Mouse (Mus musculus) CH12.LX (cell line): Measurements from ENCODE around the gene Elovl5. TPM values are rescaled to one million over a fixed set of nuclear protein-coding genes. Genes with fewer than 3 reads are reported as not detected.

Experiments
- DNase-seq: peaks from one replicate; pipeline ENCODE4 v3.0.0-alpha.2; 2013; ENCODE audit errors: extremely low read depth
- H3K27ac ChIP-seq: 2 replicates; pipeline ENCODE4 v1.5.1; 2012; ENCODE audit warnings: low read depth, mild to moderate bottlenecking, control low read depth, moderate library complexity; ENCODE audit not compliant: insufficient read depth
- H3K27me3 ChIP-seq: replicated peaks from 2 replicates; pipeline ENCODE3; 2012; ENCODE audit warnings: inconsistent platforms
- H3K36me3 ChIP-seq, 2 experiments: replicated peaks in 1 of 2; 2 replicates each; pipeline versions ENCODE3 to v1.6.1; 2012; ENCODE audit warnings: inconsistent platforms in 1 of 2, low read length in 1 of 2, mild to moderate bottlenecking in 1 of 2, mixed read lengths in 1 of 2, moderate library complexity in 1 of 2; ENCODE audit not compliant: control insufficient read depth in 1 of 2, insufficient read depth in 1 of 2
- H3K4me1 ChIP-seq, 2 experiments: 2 replicates each; pipeline ENCODE4 v1.6.1; 2012; ENCODE audit warnings: inconsistent platforms in 1 of 2, moderate library complexity in 1 of 2; ENCODE audit not compliant: insufficient read depth in 2 of 2, control insufficient read depth in 1 of 2
- H3K4me2 ChIP-seq: 2 replicates; pipeline ENCODE4 v1.6.1; 2012; ENCODE audit warnings: low read depth, mild to moderate bottlenecking, control low read depth; ENCODE audit not compliant: poor library complexity, insufficient read depth, severe bottlenecking
- H3K4me3 ChIP-seq, 3 experiments: fragments of 150-350 bp in 1 of 3; sonication (generic) in 1 of 3; replicated peaks in 1 of 3; 2 replicates each; pipeline versions ENCODE3 to v1.5.1; 2011 to 2012; ENCODE audit warnings: low read depth in 2 of 3, low read length in 2 of 3, mild to moderate bottlenecking in 2 of 3, moderate library complexity in 2 of 3, control low read depth in 1 of 3, improper control_type of control experiment in 1 of 3, inconsistent platforms in 1 of 3, mixed read lengths in 1 of 3; ENCODE audit not compliant: poor library complexity in 1 of 3
- H3K79me2 ChIP-seq: replicated peaks from 2 replicates; pipeline ENCODE4 v1.6.1; 2012; ENCODE audit warnings: mild to moderate bottlenecking, moderate library complexity; ENCODE audit not compliant: control insufficient read depth, poor library complexity, insufficient read depth, severe bottlenecking; ENCODE audit errors: extremely low read depth
- H3K9ac ChIP-seq: 2 replicates; pipeline ENCODE4 v1.6.1; 2012; ENCODE audit warnings: low read depth, mild to moderate bottlenecking, control low read depth, moderate library complexity; ENCODE audit not compliant: insufficient read depth
- H3K9me3 ChIP-seq: replicated peaks from 2 replicates; pipeline ENCODE3; 2012; ENCODE audit warnings: low read length, inconsistent platforms, mixed read lengths
- BHLHE40 ChIP-seq: IDR thresholded peaks from 2 replicates; pipeline ENCODE4 v1.6.1; 2011; ENCODE audit warnings: mild to moderate bottlenecking, low read depth, low read length, improper control_type of control experiment
- CHD2 ChIP-seq: IDR thresholded peaks from 2 replicates; pipeline ENCODE4 v1.6.1; 2011; ENCODE audit warnings: low read length, improper control_type of control experiment
- CTCF ChIP-seq, 2 experiments: IDR thresholded peaks in 1 of 2; conservative IDR thresholded peaks in 1 of 2; 2 replicates each; pipeline ENCODE4 v1.5.1; 2011 to 2012; ENCODE audit warnings: low read depth in 2 of 2, low read length in 2 of 2, improper control_type of control experiment in 1 of 2, inconsistent platforms in 1 of 2, mild to moderate bottlenecking in 1 of 2, moderate library complexity in 1 of 2
- ELF1 ChIP-seq: IDR thresholded peaks from 2 replicates; pipeline ENCODE4 v1.6.1; 2014; ENCODE audit warnings: low read depth, mild to moderate bottlenecking, inconsistent platforms, low read length, improper control_type of control experiment
- ETS1 ChIP-seq: conservative IDR thresholded peaks from 2 replicates; pipeline ENCODE4 v1.6.1; 2012; ENCODE audit warnings: low read depth, mild to moderate bottlenecking, inconsistent platforms, low read length, improper control_type of control experiment, moderate library complexity
- GABPA ChIP-seq: IDR thresholded peaks from 2 replicates; pipeline ENCODE4 v1.6.1; 2012; ENCODE audit warnings: low read depth, low read length, improper control_type of control experiment, inconsistent platforms; ENCODE audit not compliant: insufficient replicate concordance
- HCFC1 ChIP-seq: IDR thresholded peaks from 2 replicates; pipeline ENCODE4 v1.6.1; 2012; ENCODE audit warnings: low read depth, mild to moderate bottlenecking, inconsistent platforms, low read length, improper control_type of control experiment
- IRF4 ChIP-seq: IDR thresholded peaks from 2 replicates; pipeline ENCODE4 v1.6.1; 2014; ENCODE audit warnings: low read depth, mild to moderate bottlenecking, inconsistent platforms, low read length, improper control_type of control experiment
- JUN ChIP-seq: IDR thresholded peaks from 2 replicates; pipeline ENCODE4 v1.6.1; 2011; ENCODE audit warnings: low read depth, mild to moderate bottlenecking, low read length, improper control_type of control experiment, moderate library complexity; ENCODE audit not compliant: insufficient read depth
- KAT2A ChIP-seq: IDR thresholded peaks from 2 replicates; pipeline ENCODE4 v1.6.1; 2012; ENCODE audit warnings: low read length, improper control_type of control experiment, inconsistent platforms; ENCODE audit not compliant: insufficient replicate concordance
- MAFK ChIP-seq: IDR thresholded peaks from 2 replicates; pipeline ENCODE4 v1.6.1; 2011; ENCODE audit warnings: low read length, improper control_type of control experiment; ENCODE audit not compliant: insufficient replicate concordance
- MAX ChIP-seq: IDR thresholded peaks from 2 replicates; pipeline ENCODE4 v1.6.1; 2011; ENCODE audit warnings: low read length, improper control_type of control experiment
- MAZ ChIP-seq: IDR thresholded peaks from 2 replicates; pipeline ENCODE4 v1.6.1; 2012; ENCODE audit warnings: low read depth, mild to moderate bottlenecking, inconsistent platforms, low read length, improper control_type of control experiment, moderate library complexity
- MEF2A ChIP-seq: IDR thresholded peaks from 2 replicates; pipeline ENCODE4 v1.6.1; 2014; ENCODE audit warnings: low read depth, mild to moderate bottlenecking, inconsistent platforms, low read length, improper control_type of control experiment, borderline replicate concordance
- NELFE ChIP-seq: IDR thresholded peaks from 2 replicates; pipeline ENCODE4 v1.6.1; 2011; ENCODE audit warnings: low read depth, low read length, improper control_type of control experiment
- POLR2A ChIP-seq: IDR thresholded peaks from 2 replicates; pipeline ENCODE4 v1.6.1; 2011; ENCODE audit warnings: low read depth, mild to moderate bottlenecking, improper control_type of control experiment, low read length
- RAD21 ChIP-seq: IDR thresholded peaks from 2 replicates; pipeline ENCODE4 v1.6.1; 2011; ENCODE audit warnings: low read depth, mild to moderate bottlenecking, low read length, improper control_type of control experiment, moderate library complexity
- SMC3 ChIP-seq: IDR thresholded peaks from 2 replicates; pipeline ENCODE4 v1.6.1; 2011; ENCODE audit warnings: low read depth, low read length, improper control_type of control experiment
- TBP ChIP-seq: conservative IDR thresholded peaks from 2 replicates; pipeline ENCODE4 v1.6.1; 2011; ENCODE audit warnings: low read depth, low read length, improper control_type of control experiment
- dilution Hi-C: fragments of 300-500 bp; cut with MboI; formaldehyde crosslinking; loops from 2 replicates; pipeline ENCODE4 v1.14.3; 2020; ENCODE audit warnings: low sequenced_read_pairs; ENCODE audit not compliant: extremely low pct_unique_long_range_greater_than_20kb, extremely low pct_ligation_motif_present
- in situ Hi-C: fragments of 300-500 bp; cut with MboI; formaldehyde crosslinking; loops from 3 replicates; pipeline ENCODE4 v1.14.3; 2019; ENCODE audit warnings: low sequenced_read_pairs, low pct_ligation_motif_present, low pct_unique_long_range_greater_than_20kb, mixed read lengths
- polyA plus RNA-seq: library from polyadenylated mRNA; unstranded; fragments of >175 nt; gene quantifications from 2 replicates; pipeline ENCODE4 v1.2.1, GENCODE M21; 2012; ENCODE audit warnings: low read depth; ENCODE audit not compliant: insufficient read length
- total RNA-seq, 2 experiments: library from RNA; depleted of rRNA; stranded (reverse); fragments of 300-350 nt in 1 of 2; fragments of >200 nt in 1 of 2; gene quantifications; 2 replicates each; pipeline ENCODE4 v1.2.3; 2012 to 2014

Elovl5 gene
- total and polyA plus RNA-seq, 3 experiments, result 44.0 to 122 (median 63.0) TPM

DNA sequence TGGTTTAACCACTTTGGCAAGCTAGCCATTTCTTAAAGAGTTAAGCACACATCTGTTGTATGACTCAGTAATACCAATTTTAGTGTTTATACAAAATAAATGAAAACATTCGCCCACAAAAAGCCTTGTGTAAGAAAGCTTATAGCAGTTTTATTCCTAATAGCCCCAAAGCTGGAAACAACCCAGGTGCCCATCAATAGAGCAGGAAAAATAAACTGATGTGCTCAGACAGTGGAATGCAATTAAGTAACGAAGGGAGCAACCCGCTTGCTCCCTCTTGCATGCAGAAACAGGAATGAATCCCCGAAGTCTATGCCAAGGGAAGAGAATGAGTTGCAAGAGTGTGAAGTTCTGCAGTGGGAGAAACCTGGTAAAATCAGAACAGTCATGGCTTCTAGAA is 25.7 kb upstream of the Elovl5 start:
- Histone ChIP-seq H3K4me1 (no peaks in the 10 kb centered on the region), H3K4me3 (no peak overlapping the region), H3K27ac (no peak overlapping the region), H3K27me3 (no peaks in the 10 kb centered on the region), H3K36me3 (no peaks in the 10 kb centered on the region), H3K79me2 (no peaks in the 10 kb centered on the region), H3K9me3 (no peaks in the 10 kb centered on the region), H3K4me2 (no peak overlapping the region), H3K9ac (no peak overlapping the region)
- DNase-seq, result no peak
- in situ Hi-C loops, result no loop called here
- TF ChIP-seq MAZ, result no peak
- no peak for TF ChIP-seq KAT2A
- TF ChIP-seq CTCF (conservative IDR thresholded peaks at IDR 0.05 in 1 of 2, IDR thresholded peaks at IDR 0.05 in 1 of 2; ENCODE audit: low read depth in 2 of 2, low read length in 2 of 2), result no peak
- no peak for TF ChIP-seq ETS1
- TF ChIP-seq CHD2, result no peak
- no peak for TF ChIP-seq MEF2A
- no peak for TF ChIP-seq RAD21
- no peak for TF ChIP-seq BHLHE40
- TF ChIP-seq SMC3, result no peak
- TF ChIP-seq MAFK, result no peak
- no peak for TF ChIP-seq POLR2A
- dilution Hi-C loops, result no loop called here

GRCm38 (mm10) chr9:77898551-77898950 is 18.6 kb upstream of the Elovl5 start:
- H3K4me3 ChIP-seq, result no peak overlapping the region
- no peaks in the 10 kb centered on the region for H3K36me3 ChIP-seq
- H3K4me2 ChIP-seq, result no peak overlapping the region
- H3K79me2 ChIP-seq, result no peaks in the 10 kb centered on the region
- no peaks in the 10 kb centered on the region for H3K9me3 ChIP-seq
- dilution Hi-C loops (no loop called here), in situ Hi-C loops (no loop called here)
- no peaks in the 10 kb centered on the region for H3K4me1 ChIP-seq
- no peak for TF ChIP-seq HCFC1
- TF ChIP-seq JUN, result no peak
- no peak for TF ChIP-seq GABPA
- no peak for TF ChIP-seq NELFE
- no peak for TF ChIP-seq MEF2A
- TF ChIP-seq ELF1, result no peak
- TF ChIP-seq MAX, result no peak
- no peak for TF ChIP-seq SMC3
- no peak for TF ChIP-seq IRF4
- TF ChIP-seq TBP, result no peak
- no peak for DNase-seq
- no peak overlapping the region for H3K27ac ChIP-seq
- no peak overlapping the region for H3K9ac ChIP-seq
- H3K27me3 ChIP-seq, result no peaks in the 10 kb centered on the region
